Mouse (Mus musculus) mesoderm, embryonic 11.5 days (tissue): Measurements from ENCODE around the gene Neb.

Experiments
- DNase-seq: peaks from one replicate; pipeline ENCODE4 v3.0.0-alpha.2; 2012; ENCODE audit warnings: low read depth, low spot score

Gene Neb

GRCm38 (mm10) chr2:52378448-52378804 lies at the start of gene Neb:
Gene Neb (minus strand): TSS chr2:52378474.
- no peak for DNase-seq

GRCm38 (mm10) chr2:52427383-52427782 lies 49.1 kb upstream of the Neb start:
- no peak for DNase-seq

- DNase-seq: no peak
Measured at GRCm38 (mm10) chr2:52426041-52426440, 47.8 kb upstream of the Neb start.

GRCm38 (mm10) chr2:52425523-52425795 lies 47.2 kb upstream of the Neb start:
- DNase-seq: no peak

GRCm38 (mm10) chr2:52424747-52425522 lies 46.7 kb upstream of the Neb start, which contains the start of gene Arl5a:
Gene Arl5a (minus strand): TSS chr2:52424901.
- peak; percentile 94 for DNase-seq

GRCm38 (mm10) chr2:52424248-52424728 lies 46.0 kb upstream of the Neb start:
- peak; percentile 61 for DNase-seq

GRCm38 (mm10) chr2:52423611-52424247 lies 45.5 kb upstream of the Neb start:
- DNase-seq: no peak

GRCm38 (mm10) chr2:52422871-52423610 lies 44.8 kb upstream of the Neb start:
- DNase-seq: no peak

GRCm38 (mm10) chr2:52421197-52421596 lies 42.9 kb upstream of the Neb start:
- DNase-seq: no peak

GRCm38 (mm10) chr2:52420001-52420710 lies 41.9 kb upstream of the Neb start:
- DNase-seq: no peak

- no peak for DNase-seq
Measured at GRCm38 (mm10) chr2:52419295-52419694, 41.0 kb upstream of the Neb start.

GRCm38 (mm10) chr2:52412524-52413037 lies 34.3 kb upstream of the Neb start:
- no peak for DNase-seq

GRCm38 (mm10) chr2:52406480-52406879 lies 28.2 kb upstream of the Neb start:
- no peak for DNase-seq

GRCm38 (mm10) chr2:52405238-52405637 lies 27.0 kb upstream of the Neb start:
- no peak for DNase-seq

- DNase-seq: no peak
Measured at GRCm38 (mm10) chr2:52394529-52394928, 16.3 kb upstream of the Neb start.

- DNase-seq: peak; percentile 16
Measured at GRCm38 (mm10) chr2:52390415-52390975, 12.2 kb upstream of the Neb start.

- no peak for DNase-seq
Measured at GRCm38 (mm10) chr2:52389975-52390374, 11.7 kb upstream of the Neb start.

GRCm38 (mm10) chr2:52386451-52386850 lies 8.2 kb upstream of the Neb start:
- DNase-seq: no peak

GRCm38 (mm10) chr2:52386037-52386436 lies 7.8 kb upstream of the Neb start:
- DNase-seq: no peak

GRCm38 (mm10) chr2:52378848-52379261 lies 581 bp upstream of the Neb start:
- DNase-seq: no peak

GRCm38 (mm10) chr2:52377706-52378447 lies 397 bp downstream of the Neb start:
- DNase-seq: no peak
